Comparison of ENCODE assay signal across 8 mouse cellular contexts in the genomic region with DNA sequence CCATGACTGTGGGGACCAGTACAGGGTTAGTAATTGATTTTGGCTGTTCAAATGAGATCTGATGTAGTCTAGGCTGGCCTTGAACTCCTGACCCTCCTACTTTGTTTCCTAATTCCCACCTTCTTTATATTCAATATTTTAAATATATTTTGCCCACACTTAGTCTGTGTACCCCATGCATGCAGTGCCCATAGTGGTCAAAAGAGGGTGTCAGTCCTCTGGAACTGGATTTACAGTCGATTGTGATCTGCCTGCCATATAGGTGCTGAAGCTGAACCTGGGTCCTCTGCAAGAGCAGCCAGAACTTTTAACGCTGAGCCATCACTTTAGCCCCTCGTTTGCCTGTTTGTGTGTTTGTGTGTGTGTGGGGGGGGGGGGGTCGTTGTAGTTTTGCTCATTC. TPM values are rescaled to one million over a fixed set of nuclear protein-coding genes. Genes with fewer than 3 reads are reported as not detected.
A peak's percentile ranks its signal among the peaks of the same experiment; 100 is the strongest.
DNase-seq lines count a peak whose midpoint lies in the region; ATAC-seq and TF ChIP-seq lines count a peak whose summit lies in the region.
"Had no signal": no experiment of that assay in that cellular context is flagged by ENCODE, and none has a peak within 500 bp of the region (broad histone marks: within the 10 kb centered on the region; RNA-seq: fewer than 3 reads in every experiment).

No protein-coding gene starts in this region.

- ATAC-seq in lung, embryonic 15.5 days (ENCODE audit: borderline replicate concordance, extremely low read depth, low FRiP score, low TSS enrichment), result no peak
- no peak for ATAC-seq in embryonic facial prominence, embryonic 11.5 days (replicated peaks; ENCODE audit: insufficient number of reproducible peaks, low FRiP score, low TSS enrichment, low read depth)

- peak overlapping the region; percentile 69 for H3K4me2 ChIP-seq in lung, embryonic 15.5 days
- H3K4me2 ChIP-seq in embryonic facial prominence, embryonic 11.5 days (ENCODE audit: low read depth, low read length), result no peak overlapping the region; the same call in 1 of the 2 replicates
- H3K4me2 ChIP-seq in myocyte (ENCODE audit: low read depth), result peak overlapping the region; percentile 75

- H3K79me2 ChIP-seq in myocyte (ENCODE audit: control insufficient read depth, insufficient read depth), result peaks cover 9% of the 10 kb centered on the region

- peak overlapping the region; percentile 4; the same call in 1 of the 2 replicates for H3K9ac ChIP-seq in lung, embryonic 15.5 days
- no peak overlapping the region for H3K9ac ChIP-seq in embryonic facial prominence, embryonic 11.5 days (replicated peaks; ENCODE audit: low read length)

- DNase-seq in lung, adult 2 months, result no peak
- DNase-seq in embryonic facial prominence, embryonic 11.5 days (ENCODE audit: low spot score), result no peak
- DNase-seq in induced T-regulatory cell, adult 2 months (ENCODE audit: low read depth), result peak; percentile 49
- DNase-seq in left cerebral cortex, postnatal 25 days (ENCODE audit: low spot score in 2 of 2), result no peak
- DNase-seq in adrenal gland, postnatal 10 days, result no peak

- no peak overlapping the region for H3ac ChIP-seq in myocyte (ENCODE audit: control insufficient read depth, insufficient read length)

- H3K9me3 ChIP-seq in lung, embryonic 15.5 days, result no peaks in the 10 kb centered on the region
- no peaks in the 10 kb centered on the region for H3K9me3 ChIP-seq in embryonic facial prominence, embryonic 11.5 days (replicated peaks; ENCODE audit: control insufficient read depth, low read length)

- peak overlapping the region; percentile 64 for H3K27ac ChIP-seq in lung, embryonic 15.5 days
- no peak overlapping the region for H3K27ac ChIP-seq in embryonic facial prominence, embryonic 11.5 days (replicated peaks; ENCODE audit: low read depth, low read length)

- TF ChIP-seq POLR2A in lung, adult 2 months (IDR thresholded peaks at IDR 0.05; ENCODE audit: borderline replicate concordance, extremely low read depth, low read depth, low read length), result no peak
- TF ChIP-seq POLR2A in myocyte (IDR thresholded peaks at IDR 0.05; ENCODE audit: insufficient read length, low read depth), result no peak

- peaks cover 19% of the 10 kb centered on the region; the same call in 1 of the 2 replicates for H3K36me3 ChIP-seq in lung, embryonic 15.5 days
- no peaks in the 10 kb centered on the region; the same call in 1 of the 2 replicates for H3K36me3 ChIP-seq in embryonic facial prominence, embryonic 11.5 days (replicated peaks; ENCODE audit: control insufficient read depth, insufficient read depth, low read depth, low read length)
- no peaks in the 10 kb centered on the region for H3K36me3 ChIP-seq in myocyte (ENCODE audit: control insufficient read depth, insufficient read depth)

- intact Hi-C loops in left cerebral cortex, postnatal 25 days (cut with DNase I), result no loop called here

- H3K4me3 ChIP-seq in lung, embryonic 15.5 days, result peak overlapping the region; percentile 44
- H3K4me3 ChIP-seq in lung, adult 2 months (replicated peaks; ENCODE audit: extremely low read depth, low read depth, low read length), result no peak overlapping the region
- H3K4me3 ChIP-seq in embryonic facial prominence, embryonic 11.5 days (ENCODE audit: low read depth, low read length), result peak overlapping the region; percentile 38
- H3K4me3 ChIP-seq in myocyte, result peak overlapping the region; percentile 23

- WGBS in lung, embryonic 15.5 days, result 20% methylated on average over 4 of the region's 4 CpGs
- WGBS in lung, adult 2 months, result 19% methylated on average over 4 of the region's 4 CpGs
- WGBS in embryonic facial prominence, embryonic 11.5 days, result 36% methylated on average over 4 of the region's 4 CpGs

- peaks cover 18% of the 10 kb centered on the region for H3K4me1 ChIP-seq in lung, embryonic 15.5 days
- peaks cover 6% of the 10 kb centered on the region; the same call in 1 of the 2 replicates for H3K4me1 ChIP-seq in lung, adult 2 months (ENCODE audit: control insufficient read depth, insufficient read depth, low read length)
- no peaks in the 10 kb centered on the region for H3K4me1 ChIP-seq in embryonic facial prominence, embryonic 11.5 days (ENCODE audit: control insufficient read depth, insufficient read depth, low read length)

- TF ChIP-seq CTCF in lung, adult 2 months (IDR thresholded peaks at IDR 0.05; ENCODE audit: insufficient read depth, low read length), result no peak

- H3K27me3 ChIP-seq in lung, embryonic 15.5 days, result no peaks in the 10 kb centered on the region
- H3K27me3 ChIP-seq in embryonic facial prominence, embryonic 11.5 days (ENCODE audit: control insufficient read depth, insufficient read depth, low read length), result no peaks in the 10 kb centered on the region
- H3K27me3 ChIP-seq in myocyte (ENCODE audit: control insufficient read depth, insufficient read depth, insufficient read length), result no peaks in the 10 kb centered on the region

TF ChIP-seq in myocyte, 11 proteins besides CTCF, POLR2A, EP300 and RAD21:
- TF ChIP-seq USF1 (IDR thresholded peaks at IDR 0.05; ENCODE audit: low read depth) (no peak), SRF (IDR thresholded peaks at IDR 0.05; ENCODE audit: control insufficient read depth, insufficient read length, low read depth) (no peak), MAX (IDR thresholded peaks at IDR 0.05; ENCODE audit: low read depth) (no peak), TCF3 (IDR thresholded peaks at IDR 0.05; ENCODE audit: insufficient read length, low read depth) (no peak), MYOG (IDR thresholded peaks at IDR 0.05; ENCODE audit: control insufficient read depth in 1 of 3, insufficient read depth in 1 of 3, insufficient read length in 2 of 3, low read depth in 2 of 3) (no peak), CEBPB (IDR thresholded peaks at IDR 0.05; ENCODE audit: insufficient read depth, poor library complexity, severe bottlenecking) (no peak), REST (IDR thresholded peaks at IDR 0.05; ENCODE audit: insufficient read depth, insufficient read length) (no peak), MYOD1 (IDR thresholded peaks at IDR 0.05; ENCODE audit: control insufficient read depth in 1 of 3, insufficient read length in 2 of 3, low read depth in 2 of 3) (no peak), TCF12 (IDR thresholded peaks at IDR 0.05; ENCODE audit: insufficient read depth, poor library complexity, severe bottlenecking) (no peak), POLR2AphosphoS2 (IDR thresholded peaks at IDR 0.05; ENCODE audit: insufficient read length, low read depth) (no peak), E2F4 (IDR thresholded peaks at IDR 0.05; ENCODE audit: insufficient read depth) (no peak)

RNA-seq across cellular contexts. Expression of a gene that starts 11.0 kb away (rescaled TPM):
- 13.6 and 13.8 TPM in 2 replicates for polyA plus RNA-seq in lung, embryonic 15.5 days (2015; fragmentation: Nextera tagmentation; extraction: Ambion mirVana)
- 10.7 and 12.3 TPM in 2 replicates for polyA plus RNA-seq in lung, adult 2 months (2012; rRNA removed)
- 7.4 and 7.7 TPM in 2 replicates for polyA plus RNA-seq in embryonic facial prominence, embryonic 11.5 days (2014; fragmentation: Nextera tagmentation; extraction: Ambion mirVana)
- 6.2 TPM for polyA plus RNA-seq in myocyte (2012; fragmentation: generic; extraction: Trizol)
- total RNA-seq in left cerebral cortex, postnatal 25 days (2021), result 10 to 100 TPM; 12.5 to 14.4 TPM
- 10 to 100 TPM; 10.7 to 11.1 TPM for total RNA-seq in adrenal gland, postnatal 10 days (2021)

RNA-seq across cellular contexts. Expression of a gene that starts 12.5 kb away (rescaled TPM):
- 1.8 and 1.9 TPM in 2 replicates for polyA plus RNA-seq in lung, embryonic 15.5 days (2015; fragmentation: Nextera tagmentation; extraction: Ambion mirVana)
- polyA plus RNA-seq in lung, adult 2 months (2012; rRNA removed), result not detected in 2 replicates
- 2.4 TPM in 2 replicates for polyA plus RNA-seq in embryonic facial prominence, embryonic 11.5 days (2014; fragmentation: Nextera tagmentation; extraction: Ambion mirVana)
- not detected for polyA plus RNA-seq in myocyte (2012; fragmentation: generic; extraction: Trizol)
- total RNA-seq in left cerebral cortex, postnatal 25 days (2021), result under 1 TPM; 0.25 to 0.32 TPM
- under 1 TPM; 0.21 to 0.24 TPM for total RNA-seq in adrenal gland, postnatal 10 days (2021)

RNA-seq across cellular contexts. Expression of a gene that starts 18.4 kb away (rescaled TPM):
- polyA plus RNA-seq in lung, embryonic 15.5 days (2015; fragmentation: Nextera tagmentation; extraction: Ambion mirVana), result 15.2 and 15.3 TPM in 2 replicates
- polyA plus RNA-seq in lung, adult 2 months (2012; rRNA removed), result 11.1 and 14.9 TPM in 2 replicates
- 9.4 and 9.7 TPM in 2 replicates for polyA plus RNA-seq in embryonic facial prominence, embryonic 11.5 days (2014; fragmentation: Nextera tagmentation; extraction: Ambion mirVana)
- 7.7 TPM for polyA plus RNA-seq in myocyte (2012; fragmentation: generic; extraction: Trizol)
- total RNA-seq in left cerebral cortex, postnatal 25 days (2021), result 10 to 100 TPM; 15.5 to 16.0 TPM
- 10 to 100 TPM; 12.5 to 12.6 TPM for total RNA-seq in adrenal gland, postnatal 10 days (2021)

RNA-seq across cellular contexts. Expression of a gene that starts 18.9 kb away (rescaled TPM):
- 140 and 154 TPM in 2 replicates for polyA plus RNA-seq in lung, embryonic 15.5 days (2015; fragmentation: Nextera tagmentation; extraction: Ambion mirVana)
- polyA plus RNA-seq in lung, adult 2 months (2012; rRNA removed), result 16.2 and 20.1 TPM in 2 replicates
- polyA plus RNA-seq in embryonic facial prominence, embryonic 11.5 days (2014; fragmentation: Nextera tagmentation; extraction: Ambion mirVana), result 157 and 171 TPM in 2 replicates
- 192 TPM for polyA plus RNA-seq in myocyte (2012; fragmentation: generic; extraction: Trizol)
- 10 to 100 TPM; 72.8 to 77.5 TPM for total RNA-seq in left cerebral cortex, postnatal 25 days (2021)
- total RNA-seq in adrenal gland, postnatal 10 days (2021), result 10 to 100 TPM; 90.1 to 91.2 TPM

RNA-seq across cellular contexts. Expression of a gene that starts 35.3 kb away (rescaled TPM):
- 3.2 and 5.1 TPM in 2 replicates for polyA plus RNA-seq in lung, embryonic 15.5 days (2015; fragmentation: Nextera tagmentation; extraction: Ambion mirVana)
- 0.19 and 0.24 TPM in 2 replicates for polyA plus RNA-seq in lung, adult 2 months (2012; rRNA removed)
- 0.15 and 0.77 TPM in 2 replicates for polyA plus RNA-seq in embryonic facial prominence, embryonic 11.5 days (2014; fragmentation: Nextera tagmentation; extraction: Ambion mirVana)
- 0.48 TPM for polyA plus RNA-seq in myocyte (2012; fragmentation: generic; extraction: Trizol)
- total RNA-seq in left cerebral cortex, postnatal 25 days (2021), result 1 to 10 TPM; 1.1 to 1.5 TPM
- total RNA-seq in adrenal gland, postnatal 10 days (2021), result under 1 TPM; 0.75 to 0.94 TPM
- total RNA-seq: common myeloid progenitor, adult 5-6 weeks had no signal
